Mouse (Mus musculus) forebrain, postnatal 0 days (tissue): ENCODE measurements around the gene Arhgap44. TPM values are rescaled to one million over a fixed set of nuclear protein-coding genes. Genes with fewer than 3 reads are reported as not detected.

ENCODE experiments used
- ATAC-seq: fragments of 200-750 bp; cut with Nextera tagmentation; 2 replicates; pipeline ENCODE4 v1.8.0; 2017; ENCODE audit warnings: mild to moderate bottlenecking, moderate library complexity
- DNase-seq: peaks from one replicate; pipeline ENCODE4 v3.0.0-alpha.2; 2015
- H3K27ac ChIP-seq: fragments of 300-500 bp; sonication (generic); 2 replicates; pipeline ENCODE4 v1.5.1; 2014; ENCODE audit warnings: low read depth, mild to moderate bottlenecking, antibody characterized with exemption, low read length, moderate library complexity, mixed read lengths
- H3K27me3 ChIP-seq: fragments of 300-500 bp; sonication (generic); 2 replicates; pipeline ENCODE4 v1.6.1; 2014; ENCODE audit warnings: mild to moderate bottlenecking, low read length, mixed read lengths; ENCODE audit not compliant: insufficient read depth
- H3K36me3 ChIP-seq: fragments of 300-500 bp; sonication (generic); 2 replicates; pipeline ENCODE4 v1.6.1; 2014; ENCODE audit warnings: mild to moderate bottlenecking, moderate library complexity; ENCODE audit not compliant: insufficient read depth
- H3K4me1 ChIP-seq: fragments of 300-500 bp; sonication (generic); 2 replicates; pipeline ENCODE4 v1.6.1; 2014; ENCODE audit warnings: antibody characterized with exemption; ENCODE audit not compliant: insufficient read depth
- H3K4me2 ChIP-seq: fragments of 300-500 bp; sonication (generic); 2 replicates; pipeline ENCODE4 v1.6.1; 2014; ENCODE audit warnings: low read depth, mild to moderate bottlenecking, moderate library complexity
- H3K4me3 ChIP-seq: fragments of 300-500 bp; sonication (generic); 2 replicates; pipeline ENCODE4 v1.5.1; 2014; ENCODE audit warnings: low read depth, low read length, mixed read lengths
- H3K9ac ChIP-seq: fragments of 300-500 bp; sonication (generic); 2 replicates; pipeline ENCODE4 v1.6.1; 2014; ENCODE audit warnings: mild to moderate bottlenecking
- H3K9me3 ChIP-seq: fragments of 300-500 bp; sonication (generic); 2 replicates; pipeline ENCODE4 v1.6.1; 2016; ENCODE audit warnings: low read length
- CTCF ChIP-seq: sonication (generic); IDR thresholded peaks from 2 replicates; pipeline ENCODE4 v1.5.1; 2016; ENCODE audit warnings: antibody characterized with exemption, control low read depth, low read depth
- WGBS: fragments of 180-500 bp; shearing (Covaris S2); extraction: QIAGEN DNeasy Blood & Tissue Kit; methylation state at CpG from one replicate; pipeline ENCODE4 v1.1.7; 2014; 5-methylcytosine and 5-hydroxymethylcytosine counted together
- polyA plus RNA-seq: library from polyadenylated mRNA; unstranded; fragments of >200 nt; fragmentation: Nextera tagmentation; extraction: Ambion mirVana; gene quantifications from 2 replicates; pipeline ENCODE4 v1.2.1, GENCODE M21; 2015
- total RNA-seq: library from RNA; depleted of rRNA; stranded (reverse); fragments of >200 nt; gene quantifications from 2 replicates; pipeline ENCODE4 v1.2.3, GENCODE M21; 2014

The Arhgap44 gene
- total and polyA plus RNA-seq, 2 experiments from 2014 or later, result 17.4 to 29.6 TPM

GRCm38 (mm10) chr11:65028049-65028448 is 134.7 kb downstream of the Arhgap44 start:
- Histone ChIP-seq H3K4me1 (no peaks in the 10 kb centered on the region), H3K27me3 (no peaks in the 10 kb centered on the region), H3K36me3 (peaks cover 23% of the 10 kb centered on the region), H3K9me3 (no peaks in the 10 kb centered on the region), H3K4me2 (no peak overlapping the region), H3K9ac (no peak overlapping the region), H3K27ac (no peak overlapping the region), H3K4me3 (no peak overlapping the region)
- DNase-seq (no peak), ATAC-seq (no peak)
- TF ChIP-seq CTCF, result no peak
- WGBS, result 64% methylated on average over 5 of the region's 5 CpGs

- TF ChIP-seq CTCF, result no peak
- 94% methylated on average over 11 of the region's 11 CpGs for WGBS
- Histone ChIP-seq H3K4me2 (no peak overlapping the region), H3K4me3 (no peak overlapping the region), H3K9me3 (no peaks in the 10 kb centered on the region), H3K9ac (no peak overlapping the region), H3K27me3 (no peaks in the 10 kb centered on the region), H3K4me1 (no peaks in the 10 kb centered on the region), H3K36me3 (peaks cover 24% of the 10 kb centered on the region), H3K27ac (no peak overlapping the region)
- ATAC-seq, result no peak
- no peak for DNase-seq
These were observed 140.0 kb downstream of the Arhgap44 start for GRCm38 (mm10) chr11:65022771-65023170.

GRCm38 (mm10) chr11:65020744-65021143 is 142.0 kb downstream of the Arhgap44 start:
- Histone ChIP-seq H3K27ac (no peak overlapping the region), H3K4me3 (no peak overlapping the region), H3K4me2 (no peak overlapping the region), H3K9ac (no peak overlapping the region), H3K27me3 (no peaks in the 10 kb centered on the region), H3K36me3 (peaks cover 19% of the 10 kb centered on the region), H3K4me1 (no peaks in the 10 kb centered on the region), H3K9me3 (no peaks in the 10 kb centered on the region)
- ATAC-seq (no peak), DNase-seq (no peak)
- 88% methylated on average over 4 of the region's 4 CpGs for WGBS
- no peak for TF ChIP-seq CTCF

GRCm38 (mm10) chr11:65016754-65017153 is 146.0 kb downstream of the Arhgap44 start:
- no peak for ATAC-seq
- Histone ChIP-seq H3K36me3 (peaks cover 8% of the 10 kb centered on the region; the same call in 1 of the 2 replicates), H3K4me2 (no peak overlapping the region), H3K27ac (no peak overlapping the region), H3K9me3 (no peaks in the 10 kb centered on the region), H3K4me3 (no peak overlapping the region), H3K9ac (no peak overlapping the region), H3K27me3 (no peaks in the 10 kb centered on the region), H3K4me1 (no peaks in the 10 kb centered on the region)
- WGBS, result 97% methylated on average over 1 of the region's 1 CpGs
- no peak for TF ChIP-seq CTCF
- DNase-seq, result no peak

- no peak overlapping the region for H3K9ac ChIP-seq
- TF ChIP-seq CTCF, result no peak
- no peak overlapping the region for H3K4me3 ChIP-seq
- ATAC-seq (no peak), DNase-seq (no peak)
- H3K27ac ChIP-seq, result no peak overlapping the region
- H3K9me3 ChIP-seq, result no peaks in the 10 kb centered on the region
- H3K27me3 ChIP-seq, result no peaks in the 10 kb centered on the region
- peaks cover 7% of the 10 kb centered on the region for H3K36me3 ChIP-seq
- WGBS, result 80% methylated on average over 6 of the region's 6 CpGs
- no peaks in the 10 kb centered on the region for H3K4me1 ChIP-seq
- H3K4me2 ChIP-seq, result no peak overlapping the region
These were observed 148.9 kb downstream of the Arhgap44 start for GRCm38 (mm10) chr11:65013906-65014305.

- H3K4me2 ChIP-seq, result no peak overlapping the region
- no peak overlapping the region for H3K27ac ChIP-seq
- H3K36me3 ChIP-seq, result peaks cover 49% of the 10 kb centered on the region
- no peak for TF ChIP-seq CTCF
- no peak for DNase-seq
- WGBS, result 87% methylated on average over 4 of the region's 4 CpGs
- H3K4me1 ChIP-seq, result no peaks in the 10 kb centered on the region
- no peak for ATAC-seq
- no peak overlapping the region for H3K9ac ChIP-seq
- H3K9me3 ChIP-seq, result no peaks in the 10 kb centered on the region
- H3K27me3 ChIP-seq, result no peaks in the 10 kb centered on the region
- no peak overlapping the region for H3K4me3 ChIP-seq
These were observed 156.7 kb downstream of the Arhgap44 start for GRCm38 (mm10) chr11:65006047-65006446.

- DNase-seq (no peak), ATAC-seq (no peak)
- H3K9me3 ChIP-seq, result no peaks in the 10 kb centered on the region
- 91% methylated on average over 3 of the region's 3 CpGs for WGBS
- no peaks in the 10 kb centered on the region for H3K4me1 ChIP-seq
- peaks cover 61% of the 10 kb centered on the region for H3K36me3 ChIP-seq
- no peaks in the 10 kb centered on the region for H3K27me3 ChIP-seq
- no peak overlapping the region for H3K27ac ChIP-seq
- H3K4me3 ChIP-seq, result no peak overlapping the region
- H3K4me2 ChIP-seq, result no peak overlapping the region
- no peak overlapping the region for H3K9ac ChIP-seq
- no peak for TF ChIP-seq CTCF
These were observed 157.9 kb downstream of the Arhgap44 start for GRCm38 (mm10) chr11:65004836-65005235.

- TF ChIP-seq CTCF, result no peak
- no peaks in the 10 kb centered on the region for H3K9me3 ChIP-seq
- ATAC-seq (no peak), DNase-seq (no peak)
- H3K9ac ChIP-seq, result no peak overlapping the region
- H3K36me3 ChIP-seq, result peaks cover 74% of the 10 kb centered on the region
- H3K27ac ChIP-seq, result no peak overlapping the region
- no peaks in the 10 kb centered on the region for H3K4me1 ChIP-seq
- no peak overlapping the region for H3K4me2 ChIP-seq
- H3K27me3 ChIP-seq, result no peaks in the 10 kb centered on the region
- WGBS, result 89% methylated on average over 5 of the region's 5 CpGs
- no peak overlapping the region for H3K4me3 ChIP-seq
These were observed 159.2 kb downstream of the Arhgap44 start for GRCm38 (mm10) chr11:65003611-65004010.
